Mouse (Mus musculus): Measurements from ENCODE around the gene Gm26938. TPM values are rescaled to one million over a fixed set of nuclear protein-coding genes. Genes with fewer than 3 reads are reported as not detected.

The Gm26938 gene
- polyA plus RNA-seq, 1 experiment from 2014 or later, result not detected

- ATAC-seq (ENCODE audit: low FRiP score) (no peak), DNase-seq (ENCODE audit: low spot score, missing footprints) (no peak)
- 57% methylated on average over 3 of the region's 3 CpGs for WGBS
- Histone ChIP-seq H3K9me3 (ENCODE audit: control insufficient read depth, low read length) (no peaks in the 10 kb centered on the region), H3K4me2 (no peak overlapping the region; the same call in 1 of the 2 replicates), H3K4me3 (ENCODE audit: low read depth, low read length) (no peak overlapping the region), H3K27me3 (ENCODE audit: control insufficient read depth, insufficient read depth, low read length) (no peaks in the 10 kb centered on the region), H3K9ac (ENCODE audit: low read length) (no peak overlapping the region), H3K36me3 (ENCODE audit: control insufficient read depth, insufficient read depth, low read length) (no peaks in the 10 kb centered on the region), H3K27ac (ENCODE audit: low read depth, low read length) (no peak overlapping the region), H3K4me1 (ENCODE audit: control insufficient read depth, insufficient read depth, low read length) (peaks cover 29% of the 10 kb centered on the region)
Observed at GRCm38 (mm10) chr5:139792966-139793337, 33.3 kb downstream of the Gm26938 start.

- Histone ChIP-seq H3K4me1 (ENCODE audit: control insufficient read depth, insufficient read depth, low read length) (peaks cover 23% of the 10 kb centered on the region), H3K9ac (ENCODE audit: low read length) (peak overlapping the region; percentile 67), H3K9me3 (ENCODE audit: control insufficient read depth, low read length) (no peaks in the 10 kb centered on the region), H3K36me3 (ENCODE audit: control insufficient read depth, insufficient read depth, low read length) (no peaks in the 10 kb centered on the region), H3K4me2 (peak overlapping the region; percentile 100), H3K4me3 (ENCODE audit: low read depth, low read length) (peak overlapping the region; percentile 82), H3K27ac (ENCODE audit: low read depth, low read length) (no peak overlapping the region), H3K27me3 (ENCODE audit: control insufficient read depth, insufficient read depth, low read length) (no peaks in the 10 kb centered on the region)
- WGBS, result 26% methylated on average over 11 of the region's 11 CpGs
- ATAC-seq (ENCODE audit: low FRiP score) (no peak), DNase-seq (ENCODE audit: low spot score, missing footprints) (no peak)
Observed at GRCm38 (mm10) chr5:139792159-139792775, 33.9 kb downstream of the Gm26938 start.

GRCm38 (mm10) chr5:139791227-139792158 lies 34.7 kb downstream of the Gm26938 start, which contains the start of gene Mafk:
TSS of gene Mafk (plus strand) at chr5:139791513.
- WGBS, result under 1% methylated on average over 92 of the region's 92 CpGs
- H3K27ac ChIP-seq (ENCODE audit: low read depth, low read length), result no peak within 1 kb of the TSS

GRCm38 (mm10) chr5:139789466-139789865 lies 36.7 kb downstream of the Gm26938 start:
- 58% methylated on average over 4 of the region's 4 CpGs for WGBS
- Histone ChIP-seq H3K27me3 (ENCODE audit: control insufficient read depth, insufficient read depth, low read length) (no peaks in the 10 kb centered on the region), H3K4me2 (no peak overlapping the region), H3K27ac (ENCODE audit: low read depth, low read length) (no peak overlapping the region), H3K9ac (ENCODE audit: low read length) (no peak overlapping the region), H3K9me3 (ENCODE audit: control insufficient read depth, low read length) (no peaks in the 10 kb centered on the region), H3K4me1 (ENCODE audit: control insufficient read depth, insufficient read depth, low read length) (peaks cover 14% of the 10 kb centered on the region), H3K4me3 (ENCODE audit: low read depth, low read length) (no peak overlapping the region), H3K36me3 (ENCODE audit: control insufficient read depth, insufficient read depth, low read length) (no peaks in the 10 kb centered on the region)
- no peak for ATAC-seq (ENCODE audit: low FRiP score)
- DNase-seq (ENCODE audit: low spot score, missing footprints), result no peak

More at GRCm38 (mm10) chr5:139791227-139792158, 34.7 kb downstream of the Gm26938 start, which contains the start of gene Mafk:
- peak within 1 kb of the TSS; percentile 100 for H3K4me2 ChIP-seq
- H3K9me3 ChIP-seq (ENCODE audit: control insufficient read depth, low read length), result no peaks in the 10 kb centered on the region
- ATAC-seq (ENCODE audit: low FRiP score) (peak; percentile 91), DNase-seq (ENCODE audit: low spot score, missing footprints) (peak; percentile 100)
- peak within 1 kb of the TSS; percentile 82 for H3K4me3 ChIP-seq (ENCODE audit: low read depth, low read length)
- peaks cover 15% of the 10 kb centered on the region for H3K4me1 ChIP-seq (ENCODE audit: control insufficient read depth, insufficient read depth, low read length)
- H3K9ac ChIP-seq (ENCODE audit: low read length), result peak within 1 kb of the TSS; percentile 67
- H3K27me3 ChIP-seq (ENCODE audit: control insufficient read depth, insufficient read depth, low read length), result no peaks in the 10 kb centered on the region
- H3K36me3 ChIP-seq (ENCODE audit: control insufficient read depth, insufficient read depth, low read length), result no peaks in the 10 kb centered on the region

- no peak overlapping the region for H3K4me3 ChIP-seq (ENCODE audit: low read depth, low read length)
- H3K36me3 ChIP-seq (ENCODE audit: control insufficient read depth, insufficient read depth, low read length), result no peaks in the 10 kb centered on the region
- no peaks in the 10 kb centered on the region for H3K4me1 ChIP-seq (ENCODE audit: control insufficient read depth, insufficient read depth, low read length)
- H3K9me3 ChIP-seq (ENCODE audit: control insufficient read depth, low read length), result no peaks in the 10 kb centered on the region
- 88% methylated on average over 8 of the region's 8 CpGs for WGBS
- DNase-seq (ENCODE audit: low spot score, missing footprints) (no peak), ATAC-seq (ENCODE audit: low FRiP score) (no peak)
- H3K4me2 ChIP-seq, result no peak overlapping the region
- H3K27me3 ChIP-seq (ENCODE audit: control insufficient read depth, insufficient read depth, low read length), result no peaks in the 10 kb centered on the region
- no peak overlapping the region for H3K27ac ChIP-seq (ENCODE audit: low read depth, low read length)
- no peak overlapping the region for H3K9ac ChIP-seq (ENCODE audit: low read length)
Observed at GRCm38 (mm10) chr5:139781406-139781805, 44.8 kb downstream of the Gm26938 start.

- peaks cover 11% of the 10 kb centered on the region for H3K36me3 ChIP-seq (ENCODE audit: control insufficient read depth, insufficient read depth, low read length)
- ATAC-seq (ENCODE audit: low FRiP score), result no peak
- H3K4me3 ChIP-seq (ENCODE audit: low read depth, low read length), result no peak overlapping the region
- no peak overlapping the region for H3K9ac ChIP-seq (ENCODE audit: low read length)
- no peak for DNase-seq (ENCODE audit: low spot score, missing footprints)
- no peak overlapping the region for H3K4me2 ChIP-seq
- H3K4me1 ChIP-seq (ENCODE audit: control insufficient read depth, insufficient read depth, low read length), result peaks cover 9% of the 10 kb centered on the region
- H3K27me3 ChIP-seq (ENCODE audit: control insufficient read depth, insufficient read depth, low read length), result no peaks in the 10 kb centered on the region
- H3K9me3 ChIP-seq (ENCODE audit: control insufficient read depth, low read length), result no peaks in the 10 kb centered on the region
- WGBS, result 85% methylated on average over 5 of the region's 5 CpGs
- H3K27ac ChIP-seq (ENCODE audit: low read depth, low read length), result no peak overlapping the region
Observed at GRCm38 (mm10) chr5:139776966-139777365, 49.2 kb downstream of the Gm26938 start.

- DNase-seq (ENCODE audit: low spot score, missing footprints), result peak; percentile 100
- H3K4me3 ChIP-seq (ENCODE audit: low read depth, low read length), result peak within 1 kb of the TSS; percentile 98
- H3K9ac ChIP-seq (ENCODE audit: low read length), result peak within 1 kb of the TSS; percentile 83
- H3K4me2 ChIP-seq, result peak within 1 kb of the TSS; percentile 92
- peaks cover 23% of the 10 kb centered on the region for H3K36me3 ChIP-seq (ENCODE audit: control insufficient read depth, insufficient read depth, low read length)
- no peaks in the 10 kb centered on the region for H3K27me3 ChIP-seq (ENCODE audit: control insufficient read depth, insufficient read depth, low read length)
- H3K4me1 ChIP-seq (ENCODE audit: control insufficient read depth, insufficient read depth, low read length), result peaks cover 9% of the 10 kb centered on the region
- H3K27ac ChIP-seq (ENCODE audit: low read depth, low read length), result no peak within 1 kb of the TSS; the same call in none of the 2 replicates
- ATAC-seq (ENCODE audit: low FRiP score), result peak; percentile 92
- no peaks in the 10 kb centered on the region for H3K9me3 ChIP-seq (ENCODE audit: control insufficient read depth, low read length)
- under 1% methylated on average over 55 of the region's 55 CpGs for WGBS
Observed at GRCm38 (mm10) chr5:139775216-139775926, 50.8 kb downstream of the Gm26938 start, which contains the start of gene Ints1. TSS of gene Ints1 (minus strand) at chr5:139775674.

GRCm38 (mm10) chr5:139768216-139768615 lies 58.0 kb downstream of the Gm26938 start:
- no peaks in the 10 kb centered on the region for H3K4me1 ChIP-seq (ENCODE audit: control insufficient read depth, insufficient read depth, low read length)
- WGBS, result 94% methylated on average over 8 of the region's 8 CpGs
- H3K27me3 ChIP-seq (ENCODE audit: control insufficient read depth, insufficient read depth, low read length), result no peaks in the 10 kb centered on the region
- 0 out of 2 replicates have a peak, but pooled peaks have one; percentile 22 for ATAC-seq (ENCODE audit: low FRiP score)
- no peak overlapping the region for H3K27ac ChIP-seq (ENCODE audit: low read depth, low read length)
- no peak overlapping the region for H3K4me2 ChIP-seq
- peaks cover 54% of the 10 kb centered on the region for H3K36me3 ChIP-seq (ENCODE audit: control insufficient read depth, insufficient read depth, low read length)
- H3K9ac ChIP-seq (ENCODE audit: low read length), result no peak overlapping the region
- H3K9me3 ChIP-seq (ENCODE audit: control insufficient read depth, low read length), result no peaks in the 10 kb centered on the region
- no peak for DNase-seq (ENCODE audit: low spot score, missing footprints)
- no peak overlapping the region for H3K4me3 ChIP-seq (ENCODE audit: low read depth, low read length)

Data from midbrain, embryonic 11.5 days (tissue).